18 mouse cellular contexts compared by ENCODE assay signal in genomic region chr5:41076412-41076811, GRCm38 (mm10).
DNase-seq lines count a peak whose midpoint lies in the region.
"Had no signal": no experiment of that assay in that cellular context is flagged by ENCODE, and none has a peak within 500 bp of the region (broad histone marks: within the 10 kb centered on the region; RNA-seq: fewer than 3 reads in every experiment).

No protein-coding gene starts in this region.

- intact Hi-C loops in left cerebral cortex, postnatal 36 days (cut with DNase I), result no loop called here

- peak; percentile 38 to 67 for DNase-seq in frontal cortex, adult 2 months (ENCODE audit: extremely low spot score in 1 of 2, low spot score in 1 of 2)
- DNase-seq in frontal cortex, postnatal 10 days (ENCODE audit: low spot score in 2 of 2), result no peak
- DNase-seq in left cerebral cortex, adult 9 months (ENCODE audit: low spot score in 2 of 2), result peak; percentile 16 to 30
- DNase-seq in left cerebral cortex, postnatal 36 days (ENCODE audit: low spot score in 2 of 2), result no peak
- peak; percentile 76 for DNase-seq in brain, adult 2 months (ENCODE audit: low read depth, low spot score)
- peak; percentile 54 for DNase-seq in layer of hippocampus, adult 9-11 months
- no peak for DNase-seq in thymus, postnatal 14 days
- DNase-seq: adrenal gland, adult 8-10 months; cerebellum, adult 8-10 months; cerebellum, postnatal 25 days; forebrain, postnatal 0 days; gastrocnemius, postnatal 14 days; heart, postnatal 14 days; kidney, adult 8-10 months; kidney, postnatal 4 days; lung, embryonic 14.5 days; lung, postnatal 14 days; midbrain, embryonic 14.5 days had no signal

Comparison
In these comparisons a context has a peak if more than half of its experiments do, and no peak if none do; other contexts are left out.
1. DNase-seq: peak in frontal cortex, adult 2 months (2 of 2), left cerebral cortex, adult 9 months (2 of 2), brain, adult 2 months (single experiment) and layer of hippocampus, adult 9-11 months (single experiment); none in frontal cortex, postnatal 10 days (0 of 2), left cerebral cortex, postnatal 36 days (0 of 2) and thymus, postnatal 14 days (single experiment).